Mouse (Mus musculus): ENCODE data around the gene Glrx.

DNA sequence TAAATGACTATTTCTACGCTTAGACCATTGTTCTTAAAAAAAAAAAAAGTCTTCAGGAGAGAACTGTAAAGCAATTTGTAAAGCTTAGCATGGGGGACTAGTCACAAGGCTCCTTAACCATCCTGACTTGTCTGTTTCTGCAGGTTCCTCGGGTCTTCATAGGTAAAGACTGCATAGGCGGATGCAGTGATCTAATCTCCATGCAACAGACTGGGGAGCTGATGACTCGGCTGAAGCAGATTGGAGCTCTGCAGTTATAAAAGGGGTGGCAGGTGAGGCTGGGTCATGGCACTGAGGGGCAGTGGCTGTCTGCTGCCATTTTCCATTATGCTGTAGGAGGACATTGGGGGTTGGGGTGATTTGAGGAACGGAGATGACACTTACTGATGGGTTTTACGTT, 7.4 kb downstream of the Glrx start:
- no peak for TF ChIP-seq EP300 (IDR thresholded peaks at IDR 0.05; ENCODE audit: low read length)
- TF ChIP-seq CTCF (conservative IDR thresholded peaks at IDR 0.05 in 1 of 2, IDR thresholded peaks at IDR 0.05 in 1 of 2; ENCODE audit: low read depth in 2 of 2, low read length in 2 of 2): no peak
